Mouse (Mus musculus): ENCODE data around the gene Ttc8. TPM values are rescaled to one million over a fixed set of nuclear protein-coding genes. Genes with fewer than 3 reads are reported as not detected.

The Ttc8 gene
- 4.6 TPM in 2 replicates for polyA plus RNA-seq (2016; fragmentation: Nextera tagmentation; extraction: Ambion mirVana)

GRCm38 (mm10) chr12:98920194-98920991 is at the start of gene Ttc8:
TSS of gene Ttc8 (plus strand) at chr12:98920574.
- peaks cover 15% of the 10 kb centered on the region for H3K27me3 ChIP-seq (replicated peaks)
- peak within 1 kb of the TSS; percentile 72 for H3K4me2 ChIP-seq
- peak within 1 kb of the TSS; percentile 68 for H3K9ac ChIP-seq
- peak within 1 kb of the TSS; percentile 61 for H3K4me3 ChIP-seq
- no peaks in the 10 kb centered on the region for H3K9me3 ChIP-seq (replicated peaks)
- WGBS (ENCODE audit: insufficient replicate concordance) = 2% methylated on average over 35 of the region's 35 CpGs
- peak within 1 kb of the TSS; percentile 31; the same call in 1 of the 2 replicates for H3K27ac ChIP-seq
- no peaks in the 10 kb centered on the region for H3K36me3 ChIP-seq
- peak; percentile 96 for ATAC-seq
- 0 out of 2 replicates have a peak, but pooled peaks cover 5% of the 10 kb centered on the region for H3K4me1 ChIP-seq

GRCm38 (mm10) chr12:98872836-98873235 is 47.5 kb upstream of the Ttc8 start:
- ATAC-seq = no peak

GRCm38 (mm10) chr12:98875216-98875615 is 45.2 kb upstream of the Ttc8 start:
- H3K4me3 ChIP-seq = no peak overlapping the region
- no peaks in the 10 kb centered on the region for H3K9me3 ChIP-seq (replicated peaks)
- no peaks in the 10 kb centered on the region for H3K4me1 ChIP-seq
- WGBS (ENCODE audit: insufficient replicate concordance) = 49% methylated on average over 2 of the region's 2 CpGs
- H3K9ac ChIP-seq = no peak overlapping the region
- no peak overlapping the region for H3K27ac ChIP-seq
- no peak overlapping the region for H3K4me2 ChIP-seq
- no peak for ATAC-seq
- H3K36me3 ChIP-seq = no peaks in the 10 kb centered on the region
- H3K27me3 ChIP-seq (replicated peaks) = no peaks in the 10 kb centered on the region

More at GRCm38 (mm10) chr12:98872836-98873235, 47.5 kb upstream of the Ttc8 start:
- WGBS (ENCODE audit: insufficient replicate concordance) = 87% methylated on average over 10 of the region's 10 CpGs
- H3K4me1 ChIP-seq = no peaks in the 10 kb centered on the region
- H3K4me2 ChIP-seq = no peak overlapping the region
- H3K27ac ChIP-seq = no peak overlapping the region
- H3K27me3 ChIP-seq (replicated peaks) = no peaks in the 10 kb centered on the region
- no peaks in the 10 kb centered on the region for H3K36me3 ChIP-seq
- no peaks in the 10 kb centered on the region for H3K9me3 ChIP-seq (replicated peaks)
- no peak overlapping the region for H3K4me3 ChIP-seq
- H3K9ac ChIP-seq = no peak overlapping the region

- no peak overlapping the region for H3K9ac ChIP-seq
- no peak overlapping the region for H3K27ac ChIP-seq
- no peak overlapping the region for H3K4me2 ChIP-seq
- 64% methylated on average over 1 of the region's 1 CpGs for WGBS (ENCODE audit: insufficient replicate concordance)
- H3K4me3 ChIP-seq = no peak overlapping the region
- no peaks in the 10 kb centered on the region for H3K9me3 ChIP-seq (replicated peaks)
- no peak for ATAC-seq
- no peaks in the 10 kb centered on the region for H3K27me3 ChIP-seq (replicated peaks)
- no peaks in the 10 kb centered on the region for H3K36me3 ChIP-seq
- H3K4me1 ChIP-seq = no peaks in the 10 kb centered on the region
Measured at GRCm38 (mm10) chr12:98878693-98879092, 41.7 kb upstream of the Ttc8 start.

GRCm38 (mm10) chr12:98881796-98882195 is 38.6 kb upstream of the Ttc8 start:
- no peak overlapping the region for H3K4me2 ChIP-seq
- 57% methylated on average over 5 of the region's 5 CpGs for whole genome bisulfite sequencing (ENCODE audit: insufficient replicate concordance)

GRCm38 (mm10) chr12:98884515-98884914 is 35.9 kb upstream of the Ttc8 start:
- no peak overlapping the region for H3K4me2 ChIP-seq
- H3K27ac ChIP-seq = no peak overlapping the region
- H3K9me3 ChIP-seq (replicated peaks) = no peaks in the 10 kb centered on the region
- H3K9ac ChIP-seq = no peak overlapping the region
- no peaks in the 10 kb centered on the region for H3K4me1 ChIP-seq
- no peaks in the 10 kb centered on the region for H3K27me3 ChIP-seq (replicated peaks)
- H3K36me3 ChIP-seq = no peaks in the 10 kb centered on the region
- no peak for ATAC-seq
- no peak overlapping the region for H3K4me3 ChIP-seq
- 4% methylated on average over 1 of the region's 1 CpGs for WGBS (ENCODE audit: insufficient replicate concordance)

More at GRCm38 (mm10) chr12:98881796-98882195, 38.6 kb upstream of the Ttc8 start:
- no peak overlapping the region for H3K27ac ChIP-seq
- no peaks in the 10 kb centered on the region for H3K9me3 ChIP-seq (replicated peaks)
- no peak for ATAC-seq
- H3K4me3 ChIP-seq = no peak overlapping the region
- H3K36me3 ChIP-seq = no peaks in the 10 kb centered on the region
- no peak overlapping the region for H3K9ac ChIP-seq
- no peaks in the 10 kb centered on the region for H3K4me1 ChIP-seq
- no peaks in the 10 kb centered on the region for H3K27me3 ChIP-seq (replicated peaks)

GRCm38 (mm10) chr12:98896761-98897160 is 23.6 kb upstream of the Ttc8 start:
- WGBS (ENCODE audit: insufficient replicate concordance) = 45% methylated on average over 1 of the region's 1 CpGs
- H3K4me3 ChIP-seq = no peak overlapping the region
- no peaks in the 10 kb centered on the region for H3K9me3 ChIP-seq (replicated peaks)
- no peak overlapping the region for H3K4me2 ChIP-seq
- H3K36me3 ChIP-seq = no peaks in the 10 kb centered on the region
- H3K27me3 ChIP-seq (replicated peaks) = peaks cover 25% of the 10 kb centered on the region
- H3K9ac ChIP-seq = no peak overlapping the region
- no peak overlapping the region for H3K27ac ChIP-seq
- ATAC-seq = no peak
- peaks cover 11% of the 10 kb centered on the region for H3K4me1 ChIP-seq

GRCm38 (mm10) chr12:98899676-98900075 is 20.7 kb upstream of the Ttc8 start:
- no peak for ATAC-seq
- H3K27ac ChIP-seq = no peak overlapping the region
- H3K36me3 ChIP-seq = no peaks in the 10 kb centered on the region
- no peak overlapping the region for H3K4me2 ChIP-seq
- peaks cover 11% of the 10 kb centered on the region for H3K4me1 ChIP-seq
- peaks cover 25% of the 10 kb centered on the region for H3K27me3 ChIP-seq (replicated peaks)
- no peaks in the 10 kb centered on the region for H3K9me3 ChIP-seq (replicated peaks)
- H3K4me3 ChIP-seq = no peak overlapping the region
- WGBS (ENCODE audit: insufficient replicate concordance) = 78% methylated on average over 6 of the region's 6 CpGs
- no peak overlapping the region for H3K9ac ChIP-seq

- no peaks in the 10 kb centered on the region for H3K9me3 ChIP-seq (replicated peaks)
- H3K4me1 ChIP-seq = peaks cover 11% of the 10 kb centered on the region
- no peak overlapping the region for H3K27ac ChIP-seq
- H3K9ac ChIP-seq = peak overlapping the region; percentile 72
- H3K27me3 ChIP-seq (replicated peaks) = peaks cover 25% of the 10 kb centered on the region
- peak overlapping the region; percentile 99 for H3K4me2 ChIP-seq
- H3K4me3 ChIP-seq = peak overlapping the region; percentile 74
- ATAC-seq = no peak; the same call in 1 of the 2 replicates
- H3K36me3 ChIP-seq = no peaks in the 10 kb centered on the region
- WGBS (ENCODE audit: insufficient replicate concordance) = 3% methylated on average over 31 of the region's 31 CpGs
Measured at GRCm38 (mm10) chr12:98900341-98900880, 20.0 kb upstream of the Ttc8 start.

- Histone ChIP-seq H3K9ac (peak within 1 kb of the TSS; percentile 72), H3K27ac (no peak within 1 kb of the TSS), H3K27me3 (replicated peaks) (peaks cover 25% of the 10 kb centered on the region), H3K36me3 (no peaks in the 10 kb centered on the region), H3K4me2 (peak within 1 kb of the TSS; percentile 99), H3K4me1 (peaks cover 11% of the 10 kb centered on the region), H3K4me3 (peak within 1 kb of the TSS; percentile 74), H3K9me3 (replicated peaks) (no peaks in the 10 kb centered on the region)
- peak; percentile 95 for ATAC-seq
- under 1% methylated on average over 93 of the region's 101 CpGs for WGBS (ENCODE audit: insufficient replicate concordance)
Measured at GRCm38 (mm10) chr12:98900881-98901801, 19.2 kb upstream of the Ttc8 start, which contains the start of gene Eml5. TSS of gene Eml5 (minus strand) at chr12:98901484.

GRCm38 (mm10) chr12:98905466-98905865 is 14.9 kb upstream of the Ttc8 start:
- no peaks in the 10 kb centered on the region for H3K36me3 ChIP-seq
- ATAC-seq = no peak
- H3K9me3 ChIP-seq (replicated peaks) = no peaks in the 10 kb centered on the region
- H3K9ac ChIP-seq = no peak overlapping the region
- H3K4me2 ChIP-seq = no peak overlapping the region
- no peak overlapping the region for H3K27ac ChIP-seq
- 50% methylated on average over 5 of the region's 5 CpGs for WGBS (ENCODE audit: insufficient replicate concordance)
- no peak overlapping the region for H3K4me3 ChIP-seq
- H3K27me3 ChIP-seq (replicated peaks) = peaks cover 8% of the 10 kb centered on the region
- H3K4me1 ChIP-seq = peaks cover 5% of the 10 kb centered on the region
